Mouse (Mus musculus): Measurements from ENCODE around the gene Gm20388. TPM values are rescaled to one million over a fixed set of nuclear protein-coding genes. Genes with fewer than 3 reads are reported as not detected.

Gm20388 gene
- polyA plus RNA-seq, 1 experiment, result 18.7 TPM

DNA sequence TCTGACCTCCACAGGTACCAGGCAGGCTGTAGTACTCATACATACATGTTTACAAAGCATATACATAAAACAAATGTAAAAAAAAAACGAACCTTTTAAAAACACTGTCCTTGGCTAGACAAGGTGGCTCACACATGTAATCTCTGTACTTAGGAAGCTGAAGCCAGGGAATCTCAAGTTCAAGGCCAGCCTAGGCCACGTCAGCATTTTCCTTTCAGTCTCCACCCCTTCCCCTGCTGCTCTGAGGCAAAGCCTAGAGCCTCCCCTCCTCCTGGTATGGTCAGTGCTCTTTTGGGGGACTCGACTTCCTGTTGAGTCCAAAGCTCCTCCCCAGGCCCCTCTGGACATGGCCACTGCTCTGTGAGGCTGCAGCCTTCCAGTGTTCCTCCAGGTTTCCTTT lies 3476.4 kb downstream of the Gm20388 start:
- H3K27me3 ChIP-seq (ENCODE audit: control insufficient read depth, insufficient read depth, low read length), result no peaks in the 10 kb centered on the region
- 77% methylated on average over 3 of the region's 3 CpGs for WGBS
- TF ChIP-seq POLR2A (IDR thresholded peaks at IDR 0.05; ENCODE audit: borderline replicate concordance, insufficient read depth, low read length), result no peak
- no peak for TF ChIP-seq CTCF (IDR thresholded peaks at IDR 0.05; ENCODE audit: borderline replicate concordance, insufficient read depth, low read depth, low read length)
- H3K4me3 ChIP-seq (replicated peaks; ENCODE audit: insufficient read depth, low read depth, low read length), result no peak overlapping the region
- no peak overlapping the region for H3K27ac ChIP-seq (ENCODE audit: insufficient read depth, low read length)
- H3K4me1 ChIP-seq (ENCODE audit: control insufficient read depth, insufficient read depth, low read length), result peaks cover 4% of the 10 kb centered on the region
- no peak for DNase-seq

DNA sequence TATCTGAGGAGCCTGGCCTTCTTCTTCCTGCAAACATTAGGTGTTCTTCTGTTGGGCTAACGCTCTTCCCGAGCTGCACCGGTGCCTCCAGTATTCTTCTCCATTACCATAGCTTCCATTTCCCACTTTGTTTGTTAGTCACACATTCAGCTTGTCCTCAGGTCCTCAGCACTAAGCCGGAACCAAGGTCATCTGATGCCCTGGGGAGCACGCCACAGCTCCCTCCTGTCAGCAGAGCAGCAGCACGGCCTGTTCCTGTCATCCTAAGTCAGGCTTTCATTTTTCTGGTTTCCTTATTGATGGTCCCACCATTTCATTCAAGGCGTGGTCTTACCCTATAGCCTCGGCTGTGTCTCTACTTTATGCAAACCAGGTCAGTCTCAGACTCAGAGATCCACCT lies 3477.2 kb downstream of the Gm20388 start:
- TF ChIP-seq CTCF (IDR thresholded peaks at IDR 0.05; ENCODE audit: borderline replicate concordance, insufficient read depth, low read depth, low read length) (no peak), POLR2A (IDR thresholded peaks at IDR 0.05; ENCODE audit: borderline replicate concordance, insufficient read depth, low read length) (no peak)
- H3K27me3 ChIP-seq (ENCODE audit: control insufficient read depth, insufficient read depth, low read length), result no peaks in the 10 kb centered on the region
- WGBS, result 91% methylated on average over 8 of the region's 8 CpGs
- H3K4me3 ChIP-seq (replicated peaks; ENCODE audit: insufficient read depth, low read depth, low read length), result no peak overlapping the region
- peaks cover 4% of the 10 kb centered on the region for H3K4me1 ChIP-seq (ENCODE audit: control insufficient read depth, insufficient read depth, low read length)
- no peak for DNase-seq
- H3K27ac ChIP-seq (ENCODE audit: insufficient read depth, low read length), result no peak overlapping the region

DNA sequence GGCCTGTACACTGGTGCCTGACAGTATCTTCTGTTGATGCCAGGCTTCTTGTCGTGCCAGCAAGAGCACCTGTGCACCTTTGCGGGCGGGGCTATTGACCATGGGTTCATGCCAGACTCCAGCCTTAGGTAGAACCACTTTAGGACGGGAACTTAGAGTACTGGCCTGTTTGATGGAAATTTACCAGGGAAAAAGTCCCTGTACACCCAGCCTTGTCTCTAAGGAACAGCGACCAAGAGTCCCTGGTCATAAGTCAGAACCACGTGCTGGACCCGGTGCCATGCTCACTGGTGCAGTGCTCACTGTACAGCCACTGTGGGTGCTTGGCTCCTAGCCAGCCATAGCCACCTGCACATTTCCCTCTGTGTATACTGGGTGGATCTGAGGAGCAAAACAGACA lies 3478.4 kb downstream of the Gm20388 start:
- peak; percentile 71 to 76 for DNase-seq
- peaks cover 4% of the 10 kb centered on the region for H3K4me1 ChIP-seq (ENCODE audit: control insufficient read depth, insufficient read depth, low read length)
- no peaks in the 10 kb centered on the region for H3K27me3 ChIP-seq (ENCODE audit: control insufficient read depth, insufficient read depth, low read length)
- WGBS, result 26% methylated on average over 7 of the region's 7 CpGs
- no peak overlapping the region for H3K4me3 ChIP-seq (replicated peaks; ENCODE audit: insufficient read depth, low read depth, low read length)
- TF ChIP-seq POLR2A (IDR thresholded peaks at IDR 0.05; ENCODE audit: borderline replicate concordance, insufficient read depth, low read length) (no peak), CTCF (IDR thresholded peaks at IDR 0.05; ENCODE audit: borderline replicate concordance, insufficient read depth, low read depth, low read length) (no peak)
- H3K27ac ChIP-seq (ENCODE audit: insufficient read depth, low read length), result no peak overlapping the region

DNA sequence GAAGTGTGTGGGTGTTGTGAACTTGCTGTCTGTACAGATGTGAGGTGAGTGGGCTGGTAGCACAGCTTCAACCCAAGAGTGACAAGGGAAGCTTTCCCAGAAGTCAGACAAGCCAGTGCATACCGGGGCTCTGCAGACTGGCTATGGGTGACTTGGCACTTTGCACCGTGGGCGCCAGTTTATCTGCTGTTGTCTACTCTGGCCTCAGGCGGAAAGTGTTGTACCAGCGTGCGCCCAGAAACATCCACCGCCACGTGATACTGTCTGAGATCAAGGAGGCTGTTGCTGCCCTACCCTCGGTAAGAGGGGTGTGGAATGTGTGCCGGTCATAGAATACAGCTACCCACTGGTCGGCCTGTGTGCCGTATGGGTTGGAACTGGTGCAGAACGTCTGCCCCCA lies 3487.7 kb downstream of the Gm20388 start:
- no peaks in the 10 kb centered on the region for H3K4me1 ChIP-seq (ENCODE audit: control insufficient read depth, insufficient read depth, low read length)
- H3K4me3 ChIP-seq (replicated peaks; ENCODE audit: insufficient read depth, low read depth, low read length), result no peak overlapping the region
- no peak for DNase-seq
- no peak overlapping the region for H3K27ac ChIP-seq (ENCODE audit: insufficient read depth, low read length)
- TF ChIP-seq CTCF (IDR thresholded peaks at IDR 0.05; ENCODE audit: borderline replicate concordance, insufficient read depth, low read depth, low read length) (no peak), POLR2A (IDR thresholded peaks at IDR 0.05; ENCODE audit: borderline replicate concordance, insufficient read depth, low read length) (no peak)
- H3K27me3 ChIP-seq (ENCODE audit: control insufficient read depth, insufficient read depth, low read length), result no peaks in the 10 kb centered on the region
- 90% methylated on average over 13 of the region's 13 CpGs for WGBS

DNA sequence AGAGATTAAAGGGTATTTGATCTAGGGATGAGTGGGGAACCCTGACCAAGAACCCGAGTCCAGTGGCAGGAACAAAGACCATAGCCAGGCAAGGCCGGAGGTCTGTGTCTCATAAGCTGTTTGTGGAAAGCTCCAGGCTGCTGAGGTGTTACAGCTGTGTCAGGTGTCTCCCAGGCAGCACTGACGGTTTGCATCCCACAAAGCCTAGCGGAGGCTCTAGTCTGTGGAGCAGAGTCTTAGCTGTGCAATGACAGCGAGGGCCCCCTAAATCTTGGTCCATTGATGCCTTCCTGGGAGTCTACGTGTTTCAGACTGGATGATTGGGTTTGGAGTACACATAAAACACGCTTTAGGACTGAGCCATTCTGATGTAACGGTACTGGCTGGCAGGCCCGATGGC lies 3491.3 kb downstream of the Gm20388 start:
- Histone ChIP-seq H3K27ac (ENCODE audit: insufficient read depth, low read length) (no peak overlapping the region), H3K27me3 (ENCODE audit: control insufficient read depth, insufficient read depth, low read length) (no peaks in the 10 kb centered on the region), H3K4me3 (replicated peaks; ENCODE audit: insufficient read depth, low read depth, low read length) (no peak overlapping the region), H3K4me1 (ENCODE audit: control insufficient read depth, insufficient read depth, low read length) (no peaks in the 10 kb centered on the region)
- no peak for TF ChIP-seq CTCF (IDR thresholded peaks at IDR 0.05; ENCODE audit: borderline replicate concordance, insufficient read depth, low read depth, low read length)
- TF ChIP-seq POLR2A (IDR thresholded peaks at IDR 0.05; ENCODE audit: borderline replicate concordance, insufficient read depth, low read length), result no peak
- DNase-seq, result no peak
- 90% methylated on average over 9 of the region's 9 CpGs for WGBS

DNA sequence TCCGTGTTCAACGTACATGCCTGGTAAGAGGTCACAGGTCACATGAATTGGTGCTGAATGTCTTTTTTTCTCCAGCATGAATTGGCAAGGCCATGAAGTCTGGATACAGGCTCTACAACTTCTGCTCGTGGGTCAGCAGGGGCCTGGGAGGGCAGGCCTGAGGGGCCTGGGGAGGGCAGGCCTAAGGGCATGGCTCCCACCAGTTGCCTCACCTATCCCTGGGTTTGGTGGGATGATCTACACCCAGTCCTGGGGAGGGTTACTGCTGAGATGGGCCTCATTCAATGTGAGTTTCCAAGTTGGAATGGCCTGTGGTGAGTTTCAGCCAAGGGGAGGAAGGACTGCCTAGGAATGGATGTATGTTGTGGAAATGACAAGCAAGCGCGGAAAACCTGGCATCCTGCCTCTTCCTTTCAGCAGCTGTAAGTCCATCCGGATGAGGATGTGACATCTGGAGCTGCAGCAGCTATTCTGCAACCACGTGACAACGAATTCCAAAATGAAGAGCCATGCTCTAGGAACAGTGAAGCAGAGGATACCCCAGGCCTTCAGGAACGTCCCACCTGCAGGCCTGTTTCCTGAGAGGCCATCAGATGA lies 3492.2 kb downstream of the Gm20388 start:
- 82% methylated on average over 9 of the region's 9 CpGs for WGBS
- no peak for TF ChIP-seq POLR2A (IDR thresholded peaks at IDR 0.05; ENCODE audit: borderline replicate concordance, insufficient read depth, low read length)
- TF ChIP-seq CTCF (IDR thresholded peaks at IDR 0.05; ENCODE audit: borderline replicate concordance, insufficient read depth, low read depth, low read length), result no peak
- no peaks in the 10 kb centered on the region for H3K27me3 ChIP-seq (ENCODE audit: control insufficient read depth, insufficient read depth, low read length)
- DNase-seq, result no peak
- H3K4me3 ChIP-seq (replicated peaks; ENCODE audit: insufficient read depth, low read depth, low read length), result no peak overlapping the region
- peaks cover 4% of the 10 kb centered on the region for H3K4me1 ChIP-seq (ENCODE audit: control insufficient read depth, insufficient read depth, low read length)
- no peak overlapping the region for H3K27ac ChIP-seq (ENCODE audit: insufficient read depth, low read length)

DNA sequence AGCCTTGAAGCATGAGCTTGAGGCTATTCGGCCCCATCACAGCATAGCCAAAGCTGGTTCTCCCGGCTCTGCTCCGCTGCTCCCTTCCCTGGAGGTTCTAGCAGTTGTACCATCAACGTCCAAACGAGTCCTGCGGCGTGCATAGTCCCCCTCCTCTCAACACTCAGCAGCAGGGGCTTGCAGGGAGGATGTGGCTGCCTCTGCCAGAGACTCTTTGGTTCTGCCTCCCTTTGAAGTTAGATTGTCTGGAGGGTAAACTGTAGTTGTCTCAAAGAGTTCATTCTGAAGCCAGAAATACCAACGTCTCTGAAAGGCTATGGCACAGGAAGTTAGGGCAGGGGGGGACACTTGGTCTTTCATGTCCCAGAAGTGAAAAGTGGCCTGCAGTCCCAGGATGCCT lies 3493.9 kb downstream of the Gm20388 start:
- Histone ChIP-seq H3K27ac (ENCODE audit: insufficient read depth, low read length) (no peak overlapping the region), H3K4me3 (replicated peaks; ENCODE audit: insufficient read depth, low read depth, low read length) (no peak overlapping the region), H3K27me3 (ENCODE audit: control insufficient read depth, insufficient read depth, low read length) (no peaks in the 10 kb centered on the region), H3K4me1 (ENCODE audit: control insufficient read depth, insufficient read depth, low read length) (peaks cover 10% of the 10 kb centered on the region)
- WGBS, result 30% methylated on average over 8 of the region's 8 CpGs
- TF ChIP-seq POLR2A (IDR thresholded peaks at IDR 0.05; ENCODE audit: borderline replicate concordance, insufficient read depth, low read length) (no peak), CTCF (IDR thresholded peaks at IDR 0.05; ENCODE audit: borderline replicate concordance, insufficient read depth, low read depth, low read length) (no peak)
- no peak for DNase-seq

DNA sequence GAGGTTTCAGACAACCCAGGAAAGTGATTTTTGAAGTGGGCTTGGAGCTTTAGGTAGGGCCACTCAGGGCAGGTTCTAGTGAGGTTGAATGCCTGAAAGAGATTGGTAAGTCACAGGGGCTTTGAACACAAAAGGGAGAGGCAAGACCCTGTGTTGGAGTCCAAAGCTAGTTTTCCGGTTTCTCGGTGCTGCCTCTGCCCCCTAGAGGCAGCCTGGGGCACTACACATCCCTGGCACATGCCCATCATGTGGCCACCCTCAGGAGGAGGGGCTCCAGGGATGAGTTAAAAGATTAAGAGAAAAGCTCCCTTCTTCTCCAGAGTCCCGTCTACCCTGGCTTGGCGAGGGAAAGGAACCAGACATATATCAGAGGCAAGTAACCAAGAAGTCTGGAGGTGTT lies 3496.1 kb downstream of the Gm20388 start, which contains the start of gene Mc1r:
TSS of gene Mc1r (plus strand) at position 322 of the 400 bp plus-strand sequence.
- TF ChIP-seq POLR2A (IDR thresholded peaks at IDR 0.05; ENCODE audit: borderline replicate concordance, insufficient read depth, low read length) (no peak), CTCF (IDR thresholded peaks at IDR 0.05; ENCODE audit: borderline replicate concordance, insufficient read depth, low read depth, low read length) (peak; percentile 85)
- DNase-seq, result peak; percentile 66 to 80
- H3K4me1 ChIP-seq (ENCODE audit: control insufficient read depth, insufficient read depth, low read length), result peaks cover 19% of the 10 kb centered on the region
- whole genome bisulfite sequencing, result 5% methylated on average over 4 of the region's 4 CpGs
- no peak within 1 kb of the TSS for H3K4me3 ChIP-seq (replicated peaks; ENCODE audit: insufficient read depth, low read depth, low read length)
- no peak within 1 kb of the TSS for H3K27ac ChIP-seq (ENCODE audit: insufficient read depth, low read length)
- H3K27me3 ChIP-seq (ENCODE audit: control insufficient read depth, insufficient read depth, low read length), result no peaks in the 10 kb centered on the region
